Mouse (Mus musculus) limb, embryonic 11.5 days (tissue): ENCODE measurements at regions not wholly inside any gene's neighbourhood (a gene's known extent, or its start where the extent isn't known, plus 50 kb on each side); places are given as distances from the start of the nearest gene placed in this dataset.

ENCODE experiments used
- ATAC-seq: fragments of 200-750 bp; cut with Nextera tagmentation; 2 replicates; pipeline ENCODE4 v1.8.0; 2017; ENCODE audit warnings: low read depth; ENCODE audit not compliant: insufficient number of reproducible peaks, low FRiP score, low TSS enrichment
- DNase-seq: peaks from one replicate; pipeline ENCODE4 v3.0.0-alpha.2; 2015; ENCODE audit warnings: low spot score
- H3K27ac ChIP-seq: fragments of 300-500 bp; sonication (generic); replicated peaks from 2 replicates; pipeline ENCODE4 v1.5.1; 2014; ENCODE audit warnings: low read depth, mild to moderate bottlenecking, low read length
- H3K27me3 ChIP-seq: fragments of 300-500 bp; sonication (generic); 2 replicates; pipeline ENCODE4 v1.6.1; 2014; ENCODE audit warnings: mild to moderate bottlenecking, low read length, mixed read lengths; ENCODE audit not compliant: control insufficient read depth, insufficient read depth
- H3K36me3 ChIP-seq: fragments of 300-500 bp; sonication (generic); 2 replicates; pipeline ENCODE4 v1.6.1; 2014; ENCODE audit warnings: mild to moderate bottlenecking, low read length, moderate library complexity, mixed read lengths; ENCODE audit not compliant: control insufficient read depth, insufficient read depth
- H3K4me1 ChIP-seq: fragments of 300-500 bp; sonication (generic); 2 replicates; pipeline ENCODE4 v1.6.1; 2014; ENCODE audit warnings: low read length, mixed read lengths; ENCODE audit not compliant: control insufficient read depth, insufficient read depth
- H3K4me2 ChIP-seq: fragments of 300-500 bp; sonication (generic); 2 replicates; pipeline ENCODE4 v1.6.1; 2014; ENCODE audit warnings: low read depth, mild to moderate bottlenecking, moderate library complexity; ENCODE audit not compliant: severe bottlenecking
- H3K4me3 ChIP-seq: fragments of 300-500 bp; sonication (generic); 2 replicates; pipeline ENCODE4 v1.5.1; 2014; ENCODE audit warnings: low read depth, low read length
- H3K9ac ChIP-seq: fragments of 300-500 bp; sonication (generic); 2 replicates; pipeline ENCODE4 v1.6.1; 2014; ENCODE audit warnings: mild to moderate bottlenecking, low read length
- H3K9me3 ChIP-seq: fragments of 300-500 bp; sonication (generic); 2 replicates; pipeline ENCODE4 v1.6.1; 2016; ENCODE audit warnings: low read length; ENCODE audit not compliant: control insufficient read depth
- WGBS: fragments of 180-500 bp; shearing (Covaris S2); extraction: QIAGEN DNeasy Blood & Tissue Kit; methylation state at CpG from one replicate; pipeline ENCODE4 v1.1.7; 2014; 5-methylcytosine and 5-hydroxymethylcytosine counted together

DNA sequence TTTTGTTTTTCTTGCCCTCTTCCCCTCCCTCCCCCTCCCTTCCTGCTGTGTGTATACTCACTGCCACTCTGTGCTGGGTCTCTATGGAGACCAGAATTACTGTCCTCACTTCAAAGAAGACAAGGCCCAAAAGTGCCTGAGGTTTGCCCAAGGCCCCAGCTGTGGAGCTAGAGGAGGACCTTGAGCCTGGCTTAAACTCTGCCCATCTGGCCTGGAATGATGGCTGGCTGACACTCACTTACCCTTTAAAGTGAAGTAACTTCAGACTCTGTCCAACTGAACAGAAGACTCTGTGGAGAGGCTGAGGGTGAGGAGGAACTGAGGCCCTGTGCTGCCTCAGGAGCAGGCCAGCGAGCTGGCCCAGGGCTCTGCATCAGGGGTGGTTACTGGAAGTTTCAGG lies 61.8 kb upstream of the Itga11 start:
- no peak overlapping the region for H3K9ac ChIP-seq
- H3K36me3 ChIP-seq = no peaks in the 10 kb centered on the region
- WGBS = 71% methylated on average over 1 of the region's 1 CpGs
- H3K4me1 ChIP-seq = peaks cover 13% of the 10 kb centered on the region
- DNase-seq (no peak), ATAC-seq (no peak)
- H3K9me3 ChIP-seq = no peaks in the 10 kb centered on the region
- no peak overlapping the region for H3K4me2 ChIP-seq
- no peak overlapping the region for H3K27ac ChIP-seq
- no peak overlapping the region for H3K4me3 ChIP-seq
- H3K27me3 ChIP-seq = no peaks in the 10 kb centered on the region

DNA sequence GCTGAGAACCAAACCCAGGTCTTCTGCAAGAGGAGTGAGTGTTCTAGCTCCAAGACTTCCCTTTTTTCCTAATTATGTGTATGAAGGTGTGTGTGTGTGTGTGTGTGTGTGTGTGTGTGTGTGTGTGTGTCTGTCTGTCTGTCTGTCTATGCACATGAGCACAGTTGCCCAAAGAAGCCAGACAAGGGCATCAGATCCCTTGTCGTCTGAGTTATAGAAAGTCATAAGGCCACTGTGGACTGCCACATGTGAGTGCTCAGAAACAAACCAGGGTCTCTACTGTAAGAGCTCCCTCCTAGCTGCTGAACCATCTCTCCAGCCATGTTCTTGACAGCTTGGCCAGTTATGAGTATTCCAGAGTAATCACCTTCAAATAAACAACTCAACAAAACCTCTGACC lies 58.6 kb upstream of the Itga11 start:
- no peak overlapping the region for H3K27ac ChIP-seq
- no peak for ATAC-seq

DNA sequence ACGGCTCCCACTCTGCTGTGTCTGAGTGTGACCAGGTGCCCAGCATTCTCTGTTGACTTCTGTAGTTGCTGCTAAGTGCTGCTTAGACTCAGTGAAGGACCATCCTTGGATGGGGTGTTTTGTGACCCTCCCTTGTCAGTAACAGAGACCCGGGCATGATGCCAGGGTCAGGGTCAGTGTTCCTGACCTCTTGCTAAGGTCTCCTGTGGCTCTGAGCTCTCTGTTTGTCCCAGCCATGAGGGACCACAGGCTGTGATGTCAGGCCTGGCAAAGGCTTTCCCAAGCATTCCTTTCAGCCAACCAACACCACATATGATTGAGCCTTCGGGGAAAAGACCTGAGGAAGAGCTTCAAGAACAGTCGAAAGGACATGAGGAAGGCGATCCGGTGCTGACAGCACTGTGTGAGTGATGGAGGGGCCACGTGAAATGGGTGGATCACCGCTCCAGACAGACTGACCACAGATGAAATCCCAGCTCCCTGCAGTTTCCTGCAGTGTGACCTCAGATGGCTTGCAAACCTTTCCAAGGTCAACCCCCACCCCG lies 56.7 kb upstream of the Itga11 start:
- H3K9me3 ChIP-seq = no peaks in the 10 kb centered on the region
- DNase-seq (no peak), ATAC-seq (no peak)
- H3K27ac ChIP-seq = no peak overlapping the region
- no peaks in the 10 kb centered on the region for H3K4me1 ChIP-seq
- H3K9ac ChIP-seq = no peak overlapping the region
- 77% methylated on average over 9 of the region's 9 CpGs for WGBS
- H3K4me3 ChIP-seq = no peak overlapping the region
- no peaks in the 10 kb centered on the region for H3K36me3 ChIP-seq
- H3K27me3 ChIP-seq = no peaks in the 10 kb centered on the region
- H3K4me2 ChIP-seq = no peak overlapping the region

More for the DNA sequence above, 58.6 kb upstream of the Itga11 start:
- WGBS = 81% methylated on average over 1 of the region's 1 CpGs
- Histone ChIP-seq H3K4me2 (no peak overlapping the region), H3K36me3 (no peaks in the 10 kb centered on the region), H3K27me3 (no peaks in the 10 kb centered on the region), H3K4me3 (no peak overlapping the region), H3K4me1 (peaks cover 7% of the 10 kb centered on the region), H3K9me3 (no peaks in the 10 kb centered on the region), H3K9ac (no peak overlapping the region)
- no peak for DNase-seq

DNA sequence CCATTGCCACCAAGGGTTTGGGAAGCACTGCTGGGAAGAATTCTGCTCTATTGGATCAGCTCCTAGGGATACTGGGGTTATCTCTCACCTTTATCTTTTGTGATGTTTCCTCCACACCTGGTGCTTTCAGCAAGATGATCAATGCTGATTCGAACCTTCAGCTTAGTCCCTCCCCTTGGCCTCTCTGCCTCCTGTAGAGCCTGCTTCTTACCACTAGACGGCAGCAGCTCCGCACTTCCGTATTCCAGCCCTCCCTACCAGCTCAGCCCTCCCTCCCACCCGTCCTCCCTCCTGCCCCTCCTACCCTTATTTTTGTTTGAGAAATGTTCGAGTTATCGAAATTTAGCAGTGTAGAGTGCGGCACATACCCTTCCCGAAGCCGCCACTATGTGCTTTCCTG lies 55.5 kb upstream of the Itga11 start:
- WGBS = 56% methylated on average over 10 of the region's 10 CpGs
- Histone ChIP-seq H3K9ac (no peak overlapping the region), H3K36me3 (no peaks in the 10 kb centered on the region), H3K4me1 (no peaks in the 10 kb centered on the region), H3K4me3 (no peak overlapping the region), H3K9me3 (no peaks in the 10 kb centered on the region), H3K27ac (no peak overlapping the region), H3K4me2 (no peak overlapping the region), H3K27me3 (no peaks in the 10 kb centered on the region)
- ATAC-seq = no peak
- no peak for DNase-seq

DNA sequence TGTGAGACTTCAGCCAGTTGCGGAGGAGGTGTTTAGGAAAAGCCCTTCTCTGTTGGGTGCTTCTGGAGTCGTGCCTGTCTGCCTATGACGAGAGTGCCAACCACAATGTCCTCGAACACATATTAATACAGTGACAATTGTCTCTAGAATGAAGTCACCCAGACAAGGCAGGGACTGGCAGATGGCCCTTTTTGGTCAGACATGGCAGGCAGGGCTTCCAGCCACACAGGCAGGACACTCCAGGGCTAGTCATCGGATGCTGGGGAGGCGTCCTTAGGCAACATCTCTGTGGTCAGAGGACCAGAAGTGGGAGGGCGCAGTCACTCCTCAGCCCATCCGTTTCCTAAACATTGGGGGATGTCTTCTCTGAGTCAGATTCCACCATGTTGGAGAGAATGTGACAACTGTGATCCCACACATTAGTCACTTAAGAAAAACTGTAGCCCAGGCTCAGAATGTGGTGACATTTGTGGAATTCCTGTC lies 53.0 kb upstream of the Itga11 start:
- Histone ChIP-seq H3K9me3 (no peaks in the 10 kb centered on the region), H3K4me1 (no peaks in the 10 kb centered on the region), H3K27me3 (no peaks in the 10 kb centered on the region), H3K4me2 (no peak overlapping the region), H3K9ac (no peak overlapping the region), H3K27ac (no peak overlapping the region), H3K4me3 (no peak overlapping the region), H3K36me3 (no peaks in the 10 kb centered on the region)
- 75% methylated on average over 8 of the region's 8 CpGs for WGBS
- DNase-seq = no peak
- ATAC-seq = no peak

DNA sequence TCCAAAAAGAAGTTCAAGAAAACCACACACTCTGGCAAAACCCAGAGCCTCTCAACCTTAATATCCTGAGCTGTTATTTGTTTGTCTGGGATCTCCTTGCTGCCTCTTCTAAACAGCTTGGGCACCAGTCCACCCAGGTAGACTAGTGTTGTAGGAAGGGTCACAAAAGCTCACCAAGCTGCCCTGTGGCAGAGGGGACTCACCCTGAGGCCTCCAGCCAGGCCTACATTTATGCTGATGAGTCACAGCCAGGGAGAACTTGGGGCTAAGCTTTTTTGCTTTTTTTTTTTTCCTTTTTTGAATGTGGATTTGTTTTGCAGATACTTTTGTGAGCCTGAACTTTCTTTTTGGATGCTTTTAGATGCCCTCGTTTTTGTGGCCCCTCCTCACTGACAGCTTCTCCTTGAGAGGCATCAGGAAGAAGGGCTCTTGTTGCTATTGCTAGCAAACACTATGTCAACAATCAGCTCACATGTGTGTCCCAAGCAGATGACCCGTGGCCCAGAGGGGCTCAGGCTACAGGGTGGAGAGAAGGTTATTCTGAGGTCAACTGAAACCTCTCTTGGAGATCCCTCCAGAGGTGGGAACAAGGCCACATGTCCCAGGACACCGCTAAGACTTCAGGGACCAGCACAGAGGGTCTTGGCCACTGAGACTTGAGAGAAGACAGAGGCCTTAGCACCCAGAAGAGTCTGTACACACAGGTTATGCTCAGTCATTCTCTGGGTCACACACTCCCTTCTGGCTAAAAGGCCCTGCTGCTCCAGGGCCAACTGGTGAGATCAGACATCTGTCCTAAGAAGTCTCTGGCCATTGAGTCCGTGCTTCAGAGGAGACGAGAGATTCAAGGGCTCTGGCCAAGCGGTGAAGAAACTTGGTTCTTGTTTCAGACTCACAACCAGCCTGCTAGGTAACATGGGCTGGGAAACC lies 50.3 kb upstream of the Itga11 start:
- H3K4me2 ChIP-seq = no peak overlapping the region

More for the DNA sequence above, 50.3 kb upstream of the Itga11 start:
- no peak for ATAC-seq
- H3K36me3 ChIP-seq = no peaks in the 10 kb centered on the region
- no peaks in the 10 kb centered on the region for H3K4me1 ChIP-seq
- no peak overlapping the region for H3K27ac ChIP-seq
- H3K9ac ChIP-seq = no peak overlapping the region
- no peaks in the 10 kb centered on the region for H3K27me3 ChIP-seq
- 70% methylated on average over 6 of the region's 6 CpGs for WGBS
- no peaks in the 10 kb centered on the region for H3K9me3 ChIP-seq
- no peak overlapping the region for H3K4me3 ChIP-seq
- DNase-seq = no peak
